Mouse (Mus musculus) forelimb bud, embryonic 11.5 days (tissue): ENCODE measurements around the gene Runx3.

ENCODE experiments used
- DNase-seq: peaks from one replicate; pipeline ENCODE4 v3.0.0-alpha.2; 2012; ENCODE audit warnings: low read depth, low spot score

Gene Runx3

GRCm38 (mm10) chr4:135219652-135220051 lies 99.2 kb downstream of the Runx3 start:
- DNase-seq, result peak; percentile 59

- no peak for DNase-seq
Observed at GRCm38 (mm10) chr4:135220641-135221040, 100.2 kb downstream of the Runx3 start.

- peak; percentile 35 for DNase-seq
Observed at GRCm38 (mm10) chr4:135221632-135222407, 101.4 kb downstream of the Runx3 start.

- DNase-seq, result no peak
Observed at GRCm38 (mm10) chr4:135223808-135224207, 103.4 kb downstream of the Runx3 start.

- DNase-seq, result no peak
Observed at GRCm38 (mm10) chr4:135226008-135226667, 105.7 kb downstream of the Runx3 start.
